Mouse (Mus musculus): Measurements from ENCODE around the gene Tmem117. TPM values are rescaled to one million over a fixed set of nuclear protein-coding genes. Genes with fewer than 3 reads are reported as not detected.

Tmem117 gene
- polyA plus RNA-seq, 1 experiment: 5.2 TPM

DNA sequence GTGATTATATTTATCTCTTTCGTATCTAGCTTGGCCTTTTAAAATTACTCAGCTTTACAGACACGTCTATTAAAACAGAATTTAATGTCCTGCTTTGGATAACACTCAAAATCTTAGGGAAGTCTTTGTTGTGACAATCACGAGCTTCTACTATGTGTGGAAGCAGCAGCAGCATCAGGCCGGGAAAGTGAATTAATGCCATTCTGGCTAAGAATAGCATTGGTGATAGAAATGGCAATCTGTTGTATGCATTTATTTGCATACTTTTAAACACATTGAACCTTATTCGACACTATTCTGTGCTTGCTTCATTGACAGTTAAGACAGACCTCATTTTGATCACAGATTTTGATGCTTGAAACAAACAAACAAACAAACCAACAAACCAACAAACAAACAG, 239.3 kb downstream of the Tmem117 start:
- TF ChIP-seq CTCF (IDR thresholded peaks at IDR 0.05; ENCODE audit: extremely low read depth, insufficient read length, insufficient replicate concordance, low read depth, low read length): no peak
- TF ChIP-seq POLR2A (IDR thresholded peaks at IDR 0.05; ENCODE audit: low read depth, low read length): no peak
- no peak overlapping the region for H3K4me3 ChIP-seq (ENCODE audit: low read depth, low read length)
- no peaks in the 10 kb centered on the region for H3K27me3 ChIP-seq (ENCODE audit: control insufficient read depth, insufficient read depth, low read length)
- H3K27ac ChIP-seq (ENCODE audit: insufficient read depth, low read depth, low read length): no peak overlapping the region
- 81% methylated on average over 5 of the region's 5 CpGs for WGBS
- H3K36me3 ChIP-seq (ENCODE audit: control insufficient read depth, insufficient read depth, low read length): no peaks in the 10 kb centered on the region
- no peaks in the 10 kb centered on the region for H3K4me1 ChIP-seq (ENCODE audit: control insufficient read depth, insufficient read depth, insufficient read length, low read length)

DNA sequence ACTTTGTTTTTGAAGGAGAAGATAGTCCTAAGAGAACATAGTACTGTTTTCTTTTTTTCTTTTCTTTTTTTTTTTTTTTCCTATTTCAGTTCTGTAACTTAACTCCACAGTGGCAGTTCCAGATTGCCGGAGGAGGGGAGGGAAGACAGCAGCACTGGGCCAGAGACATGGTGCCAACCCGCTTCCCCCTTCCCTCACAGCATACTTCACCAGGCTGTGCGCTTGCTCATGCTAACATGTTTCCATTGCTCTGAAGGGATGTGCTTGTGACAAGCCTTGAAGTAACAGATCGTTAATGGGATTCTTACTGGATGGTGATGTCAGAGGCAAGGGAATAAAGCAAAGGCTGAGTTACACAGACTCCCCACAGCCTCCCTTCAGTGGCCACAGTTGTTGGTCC, 256.0 kb downstream of the Tmem117 start:
- WGBS: 74% methylated on average over 4 of the region's 4 CpGs
- no peak for TF ChIP-seq POLR2A (IDR thresholded peaks at IDR 0.05; ENCODE audit: low read depth, low read length)
- no peak for TF ChIP-seq CTCF (IDR thresholded peaks at IDR 0.05; ENCODE audit: extremely low read depth, insufficient read length, insufficient replicate concordance, low read depth, low read length)
- no peak overlapping the region for H3K4me3 ChIP-seq (ENCODE audit: low read depth, low read length)

DNA sequence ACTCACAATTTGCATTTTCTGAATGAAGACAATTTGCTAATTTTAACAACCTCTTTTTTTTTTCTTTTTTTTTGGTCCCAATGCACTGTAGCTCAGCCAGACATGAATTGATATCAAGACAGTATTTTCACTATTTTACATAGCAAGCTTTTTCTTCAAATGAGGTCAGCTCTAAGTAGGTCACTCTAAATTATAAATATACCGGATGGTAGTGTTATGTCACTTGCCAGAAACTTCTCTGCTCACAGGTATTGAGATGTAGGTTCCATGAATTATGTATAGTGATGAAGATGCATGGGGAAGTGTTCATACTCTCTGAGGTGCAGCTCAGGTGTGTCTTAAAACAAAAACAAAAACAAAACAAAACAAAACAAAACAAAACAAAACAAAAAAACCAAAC, 264.2 kb downstream of the Tmem117 start:
- Histone ChIP-seq H3K4me3 (ENCODE audit: low read depth, low read length) (no peak overlapping the region), H3K4me1 (ENCODE audit: control insufficient read depth, insufficient read depth, insufficient read length, low read length) (no peaks in the 10 kb centered on the region), H3K36me3 (ENCODE audit: control insufficient read depth, insufficient read depth, low read length) (no peaks in the 10 kb centered on the region), H3K27me3 (ENCODE audit: control insufficient read depth, insufficient read depth, low read length) (no peaks in the 10 kb centered on the region), H3K27ac (ENCODE audit: insufficient read depth, low read depth, low read length) (no peak overlapping the region)
- TF ChIP-seq CTCF (IDR thresholded peaks at IDR 0.05; ENCODE audit: extremely low read depth, insufficient read length, insufficient replicate concordance, low read depth, low read length) (no peak), POLR2A (IDR thresholded peaks at IDR 0.05; ENCODE audit: low read depth, low read length) (no peak)
- 78% methylated on average over 1 of the region's 1 CpGs for WGBS

More for the DNA sequence above, 256.0 kb downstream of the Tmem117 start:
- H3K27ac ChIP-seq (ENCODE audit: insufficient read depth, low read depth, low read length): no peak overlapping the region
- H3K27me3 ChIP-seq (ENCODE audit: control insufficient read depth, insufficient read depth, low read length): no peaks in the 10 kb centered on the region
- no peaks in the 10 kb centered on the region; the same call in 1 of the 2 replicates for H3K4me1 ChIP-seq (ENCODE audit: control insufficient read depth, insufficient read depth, insufficient read length, low read length)
- H3K36me3 ChIP-seq (ENCODE audit: control insufficient read depth, insufficient read depth, low read length): no peaks in the 10 kb centered on the region

- Histone ChIP-seq H3K27ac (ENCODE audit: insufficient read depth, low read depth, low read length) (no peak overlapping the region), H3K36me3 (ENCODE audit: control insufficient read depth, insufficient read depth, low read length) (no peaks in the 10 kb centered on the region), H3K4me3 (ENCODE audit: low read depth, low read length) (no peak overlapping the region), H3K27me3 (ENCODE audit: control insufficient read depth, insufficient read depth, low read length) (no peaks in the 10 kb centered on the region), H3K4me1 (ENCODE audit: control insufficient read depth, insufficient read depth, insufficient read length, low read length) (no peaks in the 10 kb centered on the region)
- no peak for TF ChIP-seq CTCF (IDR thresholded peaks at IDR 0.05; ENCODE audit: extremely low read depth, insufficient read length, insufficient replicate concordance, low read depth, low read length)
- TF ChIP-seq POLR2A (IDR thresholded peaks at IDR 0.05; ENCODE audit: low read depth, low read length): no peak
- WGBS: 76% methylated on average over 5 of the region's 5 CpGs
Measured at GRCm38 (mm10) chr15:94894086-94894485, 265.1 kb downstream of the Tmem117 start.

DNA sequence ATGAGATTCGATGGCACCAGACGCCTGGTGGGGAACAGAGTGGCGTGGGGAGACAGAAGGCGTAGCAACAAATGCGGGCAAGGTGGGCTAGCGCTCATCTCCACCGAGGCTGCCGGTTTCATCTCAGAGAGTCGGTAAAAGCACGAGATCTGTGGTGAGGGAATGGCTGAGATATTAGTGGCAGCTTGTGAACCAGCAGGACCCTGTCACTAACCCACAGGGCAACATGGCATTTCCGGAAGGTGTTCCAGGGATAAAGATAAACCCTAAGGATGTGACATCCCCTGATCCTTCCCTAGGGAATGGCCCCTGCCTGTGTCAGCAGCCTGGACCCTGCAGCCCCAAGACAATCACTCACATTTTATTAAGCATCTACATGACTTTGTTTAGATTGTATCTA, 266.6 kb downstream of the Tmem117 start:
- no peak overlapping the region for H3K4me3 ChIP-seq (ENCODE audit: low read depth, low read length)
- 91% methylated on average over 11 of the region's 11 CpGs for WGBS
- H3K27ac ChIP-seq (ENCODE audit: insufficient read depth, low read depth, low read length): no peak overlapping the region
- no peaks in the 10 kb centered on the region for H3K27me3 ChIP-seq (ENCODE audit: control insufficient read depth, insufficient read depth, low read length)
- H3K4me1 ChIP-seq (ENCODE audit: control insufficient read depth, insufficient read depth, insufficient read length, low read length): no peaks in the 10 kb centered on the region
- no peaks in the 10 kb centered on the region for H3K36me3 ChIP-seq (ENCODE audit: control insufficient read depth, insufficient read depth, low read length)
- TF ChIP-seq CTCF (IDR thresholded peaks at IDR 0.05; ENCODE audit: extremely low read depth, insufficient read length, insufficient replicate concordance, low read depth, low read length): no peak
- no peak for TF ChIP-seq POLR2A (IDR thresholded peaks at IDR 0.05; ENCODE audit: low read depth, low read length)

GRCm38 (mm10) chr15:94903188-94903587, 274.2 kb downstream of the Tmem117 start:
- Histone ChIP-seq H3K4me1 (ENCODE audit: control insufficient read depth, insufficient read depth, insufficient read length, low read length) (no peaks in the 10 kb centered on the region), H3K27ac (ENCODE audit: insufficient read depth, low read depth, low read length) (no peak overlapping the region), H3K4me3 (ENCODE audit: low read depth, low read length) (no peak overlapping the region), H3K36me3 (ENCODE audit: control insufficient read depth, insufficient read depth, low read length) (no peaks in the 10 kb centered on the region), H3K27me3 (ENCODE audit: control insufficient read depth, insufficient read depth, low read length) (no peaks in the 10 kb centered on the region)
- 91% methylated on average over 1 of the region's 1 CpGs for WGBS
- TF ChIP-seq POLR2A (IDR thresholded peaks at IDR 0.05; ENCODE audit: low read depth, low read length) (no peak), CTCF (IDR thresholded peaks at IDR 0.05; ENCODE audit: extremely low read depth, insufficient read length, insufficient replicate concordance, low read depth, low read length) (no peak)

GRCm38 (mm10) chr15:94904672-94905407, 275.8 kb downstream of the Tmem117 start:
- H3K36me3 ChIP-seq (ENCODE audit: control insufficient read depth, insufficient read depth, low read length): no peaks in the 10 kb centered on the region
- WGBS: 75% methylated on average over 11 of the region's 11 CpGs
- H3K27ac ChIP-seq (ENCODE audit: insufficient read depth, low read depth, low read length): no peak overlapping the region
- no peak for TF ChIP-seq POLR2A (IDR thresholded peaks at IDR 0.05; ENCODE audit: low read depth, low read length)
- no peak for TF ChIP-seq CTCF (IDR thresholded peaks at IDR 0.05; ENCODE audit: extremely low read depth, insufficient read length, insufficient replicate concordance, low read depth, low read length)
- H3K4me3 ChIP-seq (ENCODE audit: low read depth, low read length): no peak overlapping the region
- no peaks in the 10 kb centered on the region for H3K4me1 ChIP-seq (ENCODE audit: control insufficient read depth, insufficient read depth, insufficient read length, low read length)
- no peaks in the 10 kb centered on the region for H3K27me3 ChIP-seq (ENCODE audit: control insufficient read depth, insufficient read depth, low read length)

Data from small intestine, adult 2 months (tissue).